ENCODE assay signal across 13 mouse cellular contexts in genomic region chr1:184542321-184543115, GRCm38 (mm10).
"Had no signal": no experiment of that assay in that cellular context is flagged by ENCODE, and none has a peak within 500 bp of the region (broad histone marks: within the 10 kb centered on the region; RNA-seq: fewer than 3 reads in every experiment).

No protein-coding gene starts in this region.

- H3K4me1 ChIP-seq: liver, embryonic 15.5 days; midbrain, embryonic 15.5 days had no signal

- H3K9me3 ChIP-seq: limb, embryonic 10.5 days; liver, embryonic 15.5 days; lung, embryonic 15.5 days; midbrain, embryonic 15.5 days had no signal

- H3K4me3 ChIP-seq: left cerebral cortex, adult 2 months; limb, embryonic 10.5 days; liver, embryonic 15.5 days; lung, embryonic 15.5 days; midbrain, embryonic 15.5 days had no signal

- DNase-seq: kidney, adult 8-10 months; kidney, postnatal 25 days; lung, postnatal 14 days; right cerebral cortex, postnatal 25 days had no signal

- H3K4me2 ChIP-seq: liver, embryonic 11.5 days; liver, embryonic 15.5 days; lung, embryonic 15.5 days; midbrain, embryonic 11.5 days; midbrain, embryonic 15.5 days had no signal

- H3K36me3 ChIP-seq: limb, embryonic 10.5 days; liver, embryonic 15.5 days; lung, embryonic 15.5 days; midbrain, embryonic 15.5 days had no signal

- H3K27me3 ChIP-seq: liver, embryonic 15.5 days; midbrain, embryonic 15.5 days had no signal

- H3K27ac ChIP-seq: left cerebral cortex, adult 2 months; limb, embryonic 10.5 days; liver, embryonic 15.5 days; lung, embryonic 15.5 days; midbrain, embryonic 15.5 days; stomach, postnatal 0 days had no signal

- ATAC-seq: intestine, postnatal 0 days; midbrain, embryonic 15.5 days had no signal

- H3K9ac ChIP-seq: liver, embryonic 15.5 days; lung, embryonic 15.5 days; midbrain, embryonic 15.5 days had no signal
